Mouse (Mus musculus) left cerebral cortex, adult 2 months (tissue): ENCODE results near the gene Lzts2. TPM values are rescaled to one million over a fixed set of nuclear protein-coding genes. Genes with fewer than 3 reads are reported as not detected.
A peak's percentile ranks its signal among the peaks of the same experiment; 100 is the strongest.

Source experiments
- DNase-seq, 2 experiments: peaks; one replicate each; pipeline ENCODE4 v3.0.0; 2021 to 2022; ENCODE audit warnings: low spot score in 2 of 2, mixed read lengths in 1 of 2; ENCODE audit errors: extremely low spot score in 1 of 2
- H3K27ac ChIP-seq: fragments of 200-600 bp; 2 replicates; pipeline ENCODE4 v1.8.1; 2022
- H3K4me3 ChIP-seq: fragments of 200-600 bp; 2 replicates; pipeline ENCODE4 v1.8.1; 2022
- CTCF ChIP-seq: fragments of 200-600 bp; IDR thresholded peaks from 2 replicates; pipeline ENCODE4 v1.8.1; 2022; ENCODE audit warnings: antibody characterized with exemption, mild to moderate bottlenecking, moderate library complexity
- intact Hi-C: fragments of 180-260 bp; cut with DNase I; formaldehyde crosslinking; loops from one replicate; pipeline ENCODE4 v1.15.1; 2025
- long read RNA-seq, 2 experiments: library from polyadenylated mRNA; stranded (forward); transcript quantifications; one replicate each; pipeline ENCODE4 v2.0.0; 2021; ENCODE audit warnings: borderline mapping rate in 2 of 2
- total RNA-seq, 2 experiments: library from RNA; stranded (reverse); gene quantifications; 2 replicates each; pipeline ENCODE4 v1.2.3; 2021

Gene Lzts2
- 10 to 100 TPM; 36.5 to 39.1 TPM for total RNA-seq
- long read RNA-seq, experiment 1, transcript Lzts2-202 (5 exons, 2,694 nt): major isoform, 38 of 65 reads
- long read RNA-seq, experiment 1, transcript Lzts2-201 (5 exons, 3,062 nt): minor isoform, 5 of 65 reads
- long read RNA-seq, experiment 1, partial matches to known transcripts: 10 of 65 reads
- long read RNA-seq, experiment 1, other reads (novel, unspliced or antisense): 10 of 65 reads
- long read RNA-seq, experiment 2, transcript Lzts2-201 (5 exons, 3,062 nt): minor isoform, 7 of 74 reads
- long read RNA-seq, experiment 2, transcript Lzts2-202 (5 exons, 2,694 nt): major isoform, 49 of 74 reads
- long read RNA-seq, experiment 2, partial matches to known transcripts: 8 of 74 reads
- long read RNA-seq, experiment 2, other reads (novel, unspliced or antisense): 10 of 74 reads

- H3K27ac ChIP-seq: peak within 1 kb of the TSS; percentile 80
Observed at GRCm38 (mm10) chr19:45014335-45014971, at the start of gene Lzts2. TSS of gene Lzts2 (plus strand) at chr19:45014414.

GRCm38 (mm10) chr19:44965978-44966377, 48.2 kb upstream of the Lzts2 start:
- Histone ChIP-seq H3K4me3 (no peak overlapping the region), H3K27ac (no peak overlapping the region)
- no peak for DNase-seq
- peak; percentile 25 for TF ChIP-seq CTCF
- intact Hi-C loops: no loop called here

More at GRCm38 (mm10) chr19:45014335-45014971, at the start of gene Lzts2:
- intact Hi-C loops: no loop called here
- DNase-seq: no peak
- H3K4me3 ChIP-seq: peak within 1 kb of the TSS; percentile 56
- no peak for TF ChIP-seq CTCF

- no peak for DNase-seq
- intact Hi-C loops: no loop called here
- H3K4me3 ChIP-seq: no peak overlapping the region
- no peak overlapping the region for H3K27ac ChIP-seq
- no peak for TF ChIP-seq CTCF
Observed at GRCm38 (mm10) chr19:44968329-44968728, 45.9 kb upstream of the Lzts2 start.

GRCm38 (mm10) chr19:44976636-44977035, 37.6 kb upstream of the Lzts2 start:
- Histone ChIP-seq H3K27ac (no peak overlapping the region), H3K4me3 (no peak overlapping the region)
- DNase-seq: no peak
- intact Hi-C loops: loop anchor here (5.0 kb wide), 1 partner anchor 34 kb away; no protein-coding TSS in a partner anchor
- TF ChIP-seq CTCF: no peak

GRCm38 (mm10) chr19:44977148-44977547, 37.1 kb upstream of the Lzts2 start:
- intact Hi-C loops: loop anchor here (5.0 kb wide), 1 partner anchor 35 kb away; no protein-coding TSS in a partner anchor
- no peak for DNase-seq
- no peak for TF ChIP-seq CTCF
- H3K4me3 ChIP-seq: no peak overlapping the region
- no peak overlapping the region for H3K27ac ChIP-seq

GRCm38 (mm10) chr19:44980787-44981186, 33.4 kb upstream of the Lzts2 start:
- no peak for TF ChIP-seq CTCF
- Histone ChIP-seq H3K4me3 (no peak overlapping the region), H3K27ac (no peak overlapping the region)
- intact Hi-C loops: no loop called here
- no peak for DNase-seq

- no peak for DNase-seq
- H3K4me3 ChIP-seq: no peak overlapping the region
- no peak for TF ChIP-seq CTCF
- intact Hi-C loops: no loop called here
- no peak overlapping the region for H3K27ac ChIP-seq
Observed at GRCm38 (mm10) chr19:44982477-44983115, 31.6 kb upstream of the Lzts2 start.

GRCm38 (mm10) chr19:44983366-44983765, 30.8 kb upstream of the Lzts2 start:
- TF ChIP-seq CTCF: no peak
- DNase-seq: no peak
- H3K27ac ChIP-seq: no peak overlapping the region
- no peak overlapping the region for H3K4me3 ChIP-seq
- intact Hi-C loops: no loop called here

GRCm38 (mm10) chr19:44984420-44984819, 29.8 kb upstream of the Lzts2 start:
- TF ChIP-seq CTCF: no peak
- no peak overlapping the region for H3K27ac ChIP-seq
- DNase-seq: no peak
- intact Hi-C loops: no loop called here
- no peak overlapping the region for H3K4me3 ChIP-seq

- Histone ChIP-seq H3K4me3 (no peak overlapping the region), H3K27ac (no peak overlapping the region)
- intact Hi-C loops: no loop called here
- DNase-seq: no peak
- TF ChIP-seq CTCF: no peak
Observed at GRCm38 (mm10) chr19:44985159-44985988, 28.8 kb upstream of the Lzts2 start.

GRCm38 (mm10) chr19:44987004-44987403, 27.2 kb upstream of the Lzts2 start:
- Histone ChIP-seq H3K27ac (no peak overlapping the region), H3K4me3 (no peak overlapping the region)
- intact Hi-C loops: no loop called here
- no peak for TF ChIP-seq CTCF
- DNase-seq: no peak
